Mouse (Mus musculus) liver, embryonic 12.5 days (tissue): Measurements from ENCODE around the gene Tas2r134. TPM values are rescaled to one million over a fixed set of nuclear protein-coding genes. Genes with fewer than 3 reads are reported as not detected.

Experiments used
- ATAC-seq: fragments of 200-750 bp; cut with Nextera tagmentation; 2 replicates; pipeline ENCODE4 v1.8.0; 2017; ENCODE audit warnings: moderate number of reproducible peaks, mild to moderate bottlenecking, moderate library complexity
- H3K27ac ChIP-seq: fragments of 300-500 bp; sonication (generic); 2 replicates; pipeline ENCODE4 v1.5.1; 2016; ENCODE audit warnings: mild to moderate bottlenecking
- H3K27me3 ChIP-seq: fragments of 300-500 bp; sonication (generic); replicated peaks from 2 replicates; pipeline ENCODE4 v1.6.1; 2016; ENCODE audit warnings: mild to moderate bottlenecking, moderate library complexity
- H3K36me3 ChIP-seq: fragments of 300-500 bp; sonication (generic); 2 replicates; pipeline ENCODE4 v1.6.1; 2016; ENCODE audit warnings: mild to moderate bottlenecking, moderate library complexity
- H3K4me1 ChIP-seq: fragments of 300-500 bp; sonication (generic); 2 replicates; pipeline ENCODE4 v1.6.1; 2016
- H3K4me2 ChIP-seq: fragments of 300-500 bp; sonication (generic); 2 replicates; pipeline ENCODE4 v1.6.1; 2016; ENCODE audit warnings: mild to moderate bottlenecking, moderate library complexity
- H3K4me3 ChIP-seq: fragments of 300-500 bp; sonication (generic); 2 replicates; pipeline ENCODE4 v1.5.1; 2016; ENCODE audit warnings: mild to moderate bottlenecking, moderate library complexity
- H3K9ac ChIP-seq: fragments of 300-500 bp; sonication (generic); 2 replicates; pipeline ENCODE4 v1.6.1; 2016; ENCODE audit warnings: mild to moderate bottlenecking, moderate library complexity
- H3K9me3 ChIP-seq: fragments of 300-500 bp; sonication (generic); replicated peaks from 2 replicates; pipeline ENCODE4 v1.6.1; 2016; ENCODE audit warnings: mild to moderate bottlenecking, moderate library complexity
- WGBS: fragments of 180-500 bp; shearing (Covaris S2); methylation state at CpG from one replicate; pipeline ENCODE4 v1.1.7; 2016; ENCODE audit not compliant: insufficient replicate concordance; 5-methylcytosine and 5-hydroxymethylcytosine counted together
- polyA plus RNA-seq: library from polyadenylated mRNA; unstranded; fragments of >200 nt; fragmentation: Nextera tagmentation; extraction: Ambion mirVana; gene quantifications from 2 replicates; pipeline ENCODE4 v1.2.1, GENCODE M21; 2016

Gene Tas2r134
- polyA plus RNA-seq, 1 experiment from 2014 or later, result not detected

GRCm38 (mm10) chr2:51610897-51611296 is 16.4 kb upstream of the Tas2r134 start:
- no peaks in the 10 kb centered on the region for H3K9me3 ChIP-seq
- H3K27me3 ChIP-seq, result no peaks in the 10 kb centered on the region
- H3K36me3 ChIP-seq, result no peaks in the 10 kb centered on the region
- H3K4me2 ChIP-seq, result no peak overlapping the region
- no peak overlapping the region for H3K27ac ChIP-seq
- ATAC-seq, result no peak
- no peak overlapping the region for H3K9ac ChIP-seq
- no peaks in the 10 kb centered on the region for H3K4me1 ChIP-seq
- no peak overlapping the region for H3K4me3 ChIP-seq
- 31% methylated on average over 2 of the region's 2 CpGs for WGBS

- Histone ChIP-seq H3K36me3 (no peaks in the 10 kb centered on the region), H3K27ac (no peak overlapping the region), H3K9ac (no peak overlapping the region), H3K27me3 (no peaks in the 10 kb centered on the region), H3K9me3 (no peaks in the 10 kb centered on the region), H3K4me1 (no peaks in the 10 kb centered on the region), H3K4me3 (no peak overlapping the region), H3K4me2 (no peak overlapping the region)
- ATAC-seq, result no peak
- 51% methylated on average over 4 of the region's 4 CpGs for WGBS
Measured at GRCm38 (mm10) chr2:51613716-51614115, 13.6 kb upstream of the Tas2r134 start.

- Histone ChIP-seq H3K9ac (no peak overlapping the region), H3K4me1 (no peaks in the 10 kb centered on the region), H3K4me3 (no peak overlapping the region), H3K4me2 (no peak overlapping the region), H3K9me3 (no peaks in the 10 kb centered on the region), H3K36me3 (no peaks in the 10 kb centered on the region), H3K27me3 (no peaks in the 10 kb centered on the region), H3K27ac (no peak overlapping the region)
- ATAC-seq, result no peak
- WGBS, result 75% methylated on average over 2 of the region's 2 CpGs
Measured at GRCm38 (mm10) chr2:51621931-51622330, 5.4 kb upstream of the Tas2r134 start.

GRCm38 (mm10) chr2:51626007-51626406 is 1.3 kb upstream of the Tas2r134 start:
- no peaks in the 10 kb centered on the region for H3K4me1 ChIP-seq
- H3K4me2 ChIP-seq, result no peak overlapping the region
- no peaks in the 10 kb centered on the region for H3K36me3 ChIP-seq
- 57% methylated on average over 3 of the region's 3 CpGs for WGBS
- no peaks in the 10 kb centered on the region for H3K27me3 ChIP-seq
- no peaks in the 10 kb centered on the region for H3K9me3 ChIP-seq
- no peak overlapping the region for H3K9ac ChIP-seq
- ATAC-seq, result no peak
- H3K27ac ChIP-seq, result no peak overlapping the region
- H3K4me3 ChIP-seq, result no peak overlapping the region

- Histone ChIP-seq H3K27me3 (no peaks in the 10 kb centered on the region), H3K4me1 (no peaks in the 10 kb centered on the region), H3K9ac (no peak overlapping the region), H3K4me3 (no peak overlapping the region), H3K4me2 (no peak overlapping the region), H3K27ac (no peak overlapping the region), H3K36me3 (no peaks in the 10 kb centered on the region), H3K9me3 (no peaks in the 10 kb centered on the region)
- 50% methylated on average over 2 of the region's 2 CpGs for WGBS
- no peak for ATAC-seq
Measured at GRCm38 (mm10) chr2:51631428-51631827, 4.1 kb downstream of the Tas2r134 start.

GRCm38 (mm10) chr2:51637681-51638080 is 10.4 kb downstream of the Tas2r134 start:
- H3K4me2 ChIP-seq, result no peak overlapping the region
- no peaks in the 10 kb centered on the region for H3K9me3 ChIP-seq
- ATAC-seq, result no peak
- no peaks in the 10 kb centered on the region for H3K36me3 ChIP-seq
- H3K9ac ChIP-seq, result no peak overlapping the region
- no peak overlapping the region for H3K27ac ChIP-seq
- H3K4me3 ChIP-seq, result no peak overlapping the region
- no peaks in the 10 kb centered on the region for H3K4me1 ChIP-seq
- WGBS, result 27% methylated on average over 11 of the region's 11 CpGs
- H3K27me3 ChIP-seq, result no peaks in the 10 kb centered on the region

GRCm38 (mm10) chr2:51641635-51642034 is 14.3 kb downstream of the Tas2r134 start:
- H3K27me3 ChIP-seq, result no peaks in the 10 kb centered on the region
- H3K4me2 ChIP-seq, result no peak overlapping the region
- H3K36me3 ChIP-seq, result no peaks in the 10 kb centered on the region
- H3K4me1 ChIP-seq, result no peaks in the 10 kb centered on the region
- H3K9ac ChIP-seq, result no peak overlapping the region
- 74% methylated on average over 7 of the region's 7 CpGs for WGBS
- no peak for ATAC-seq
- no peak overlapping the region for H3K4me3 ChIP-seq
- no peaks in the 10 kb centered on the region for H3K9me3 ChIP-seq
- H3K27ac ChIP-seq, result no peak overlapping the region

- Histone ChIP-seq H3K27ac (no peak overlapping the region), H3K4me2 (no peak overlapping the region), H3K36me3 (no peaks in the 10 kb centered on the region), H3K27me3 (no peaks in the 10 kb centered on the region), H3K9ac (no peak overlapping the region), H3K4me3 (no peak overlapping the region), H3K4me1 (no peaks in the 10 kb centered on the region), H3K9me3 (no peaks in the 10 kb centered on the region)
- ATAC-seq, result no peak
- WGBS, result 60% methylated on average over 7 of the region's 7 CpGs
Measured at GRCm38 (mm10) chr2:51643244-51644139, 16.2 kb downstream of the Tas2r134 start.

- Histone ChIP-seq H3K27ac (no peak overlapping the region), H3K9me3 (no peaks in the 10 kb centered on the region), H3K27me3 (no peaks in the 10 kb centered on the region), H3K36me3 (no peaks in the 10 kb centered on the region), H3K4me1 (no peaks in the 10 kb centered on the region), H3K9ac (no peak overlapping the region), H3K4me3 (no peak overlapping the region), H3K4me2 (no peak overlapping the region)
- 64% methylated on average over 3 of the region's 3 CpGs for WGBS
- no peak for ATAC-seq
Measured at GRCm38 (mm10) chr2:51647972-51648371, 20.7 kb downstream of the Tas2r134 start.

GRCm38 (mm10) chr2:51649887-51650286 is 22.6 kb downstream of the Tas2r134 start:
- Histone ChIP-seq H3K4me1 (no peaks in the 10 kb centered on the region), H3K27ac (no peak overlapping the region), H3K4me2 (no peak overlapping the region), H3K27me3 (no peaks in the 10 kb centered on the region), H3K9ac (no peak overlapping the region), H3K4me3 (no peak overlapping the region), H3K36me3 (no peaks in the 10 kb centered on the region), H3K9me3 (no peaks in the 10 kb centered on the region)
- 86% methylated on average over 1 of the region's 1 CpGs for whole genome bisulfite sequencing
- no peak for ATAC-seq

- ATAC-seq, result no peak
- H3K27me3 ChIP-seq, result no peaks in the 10 kb centered on the region
- no peak overlapping the region for H3K4me3 ChIP-seq
- no peaks in the 10 kb centered on the region for H3K4me1 ChIP-seq
- H3K9me3 ChIP-seq, result no peaks in the 10 kb centered on the region
- no peak overlapping the region for H3K4me2 ChIP-seq
- H3K36me3 ChIP-seq, result no peaks in the 10 kb centered on the region
- no peak overlapping the region for H3K9ac ChIP-seq
- no peak overlapping the region for H3K27ac ChIP-seq
- 74% methylated on average over 10 of the region's 10 CpGs for WGBS
Measured at GRCm38 (mm10) chr2:51652086-51652485, 24.8 kb downstream of the Tas2r134 start.

GRCm38 (mm10) chr2:51657684-51658083 is 30.4 kb downstream of the Tas2r134 start:
- no peak overlapping the region for H3K4me3 ChIP-seq
- H3K9ac ChIP-seq, result no peak overlapping the region
- H3K36me3 ChIP-seq, result no peaks in the 10 kb centered on the region
- H3K27ac ChIP-seq, result no peak overlapping the region
- whole genome bisulfite sequencing, result 49% methylated on average over 3 of the region's 3 CpGs
- no peak overlapping the region for H3K4me2 ChIP-seq
- no peaks in the 10 kb centered on the region for H3K27me3 ChIP-seq
- no peak for ATAC-seq
- no peaks in the 10 kb centered on the region for H3K9me3 ChIP-seq
- no peaks in the 10 kb centered on the region for H3K4me1 ChIP-seq

- H3K9ac ChIP-seq, result no peak overlapping the region
- H3K36me3 ChIP-seq, result no peaks in the 10 kb centered on the region
- H3K4me1 ChIP-seq, result no peaks in the 10 kb centered on the region
- no peaks in the 10 kb centered on the region for H3K27me3 ChIP-seq
- H3K9me3 ChIP-seq, result no peaks in the 10 kb centered on the region
- H3K4me3 ChIP-seq, result no peak overlapping the region
- H3K27ac ChIP-seq, result no peak overlapping the region
- 74% methylated on average over 5 of the region's 5 CpGs for WGBS
- no peak overlapping the region for H3K4me2 ChIP-seq
- no peak for ATAC-seq
Measured at GRCm38 (mm10) chr2:51658288-51658687, 31.0 kb downstream of the Tas2r134 start.
